Mouse (Mus musculus): ENCODE results near the gene Shh. TPM values are rescaled to one million over a fixed set of nuclear protein-coding genes. Genes with fewer than 3 reads are reported as not detected.

Gene Shh
- polyA plus RNA-seq, 1 experiment from 2014 or later: 0.57 TPM

DNA sequence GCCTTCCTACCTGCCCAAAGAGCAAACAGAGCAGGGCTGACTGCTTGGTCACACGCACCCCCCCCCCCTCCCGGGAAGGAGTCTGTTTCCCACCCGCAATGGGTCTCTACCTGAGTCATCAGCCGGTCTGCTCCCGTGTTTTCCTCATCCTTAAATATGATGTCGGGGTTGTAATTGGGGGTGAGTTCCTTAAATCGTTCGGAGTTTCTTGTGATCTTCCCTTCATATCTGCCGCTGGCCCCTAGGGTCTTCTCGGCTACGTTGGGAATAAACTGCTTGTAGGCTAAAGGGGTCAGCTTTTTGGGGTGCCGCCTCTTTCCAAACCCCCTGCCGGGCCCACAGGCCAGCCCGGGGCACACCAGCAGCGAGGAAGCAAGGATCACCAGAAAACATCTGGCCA lies 705 bp downstream of the Shh start:
- no peak overlapping the region for H3K27ac ChIP-seq (replicated peaks)
- ATAC-seq (ENCODE audit: extremely low read depth, insufficient number of reproducible peaks, low FRiP score, low TSS enrichment): no peak
- H3K9me3 ChIP-seq: no peaks in the 10 kb centered on the region
- peaks cover 32% of the 10 kb centered on the region for H3K4me1 ChIP-seq
- peaks cover 99% of the 10 kb centered on the region for H3K27me3 ChIP-seq (replicated peaks)
- 0 out of 2 replicates have a peak overlapping the region, but pooled peaks have one; percentile 33 for H3K9ac ChIP-seq
- H3K36me3 ChIP-seq: no peaks in the 10 kb centered on the region
- H3K4me2 ChIP-seq: peak overlapping the region; percentile 65
- peak overlapping the region; percentile 59 for H3K4me3 ChIP-seq
- under 1% methylated on average over 15 of the region's 15 CpGs for WGBS

DNA sequence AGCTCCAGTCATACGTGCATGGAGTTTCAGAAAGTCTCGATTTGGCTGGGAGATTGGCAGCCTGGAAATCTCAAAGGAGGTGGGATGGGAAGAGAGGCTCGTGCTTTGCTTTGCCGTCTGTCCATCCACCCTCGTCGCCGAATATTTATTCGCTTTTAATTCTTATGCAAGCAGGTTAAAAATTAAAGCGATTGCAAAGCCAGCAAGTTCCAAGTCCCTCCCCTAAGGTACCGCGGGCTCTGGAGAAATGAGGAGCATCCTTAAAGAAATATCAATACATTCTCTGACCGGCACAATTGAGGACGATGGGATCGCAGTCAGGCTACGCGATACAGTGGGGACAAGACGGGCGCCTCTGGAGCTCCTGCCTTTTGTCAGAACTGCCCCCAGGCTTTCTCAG lies 1.5 kb downstream of the Shh start:
- Histone ChIP-seq H3K27ac (replicated peaks) (no peak overlapping the region), H3K4me1 (peaks cover 33% of the 10 kb centered on the region), H3K9me3 (no peaks in the 10 kb centered on the region), H3K4me3 (peak overlapping the region; percentile 59), H3K4me2 (peak overlapping the region; percentile 92), H3K36me3 (no peaks in the 10 kb centered on the region), H3K9ac (no peak overlapping the region), H3K27me3 (replicated peaks) (peaks cover 99% of the 10 kb centered on the region)
- WGBS: 2% methylated on average over 18 of the region's 18 CpGs
- ATAC-seq (ENCODE audit: extremely low read depth, insufficient number of reproducible peaks, low FRiP score, low TSS enrichment): no peak

DNA sequence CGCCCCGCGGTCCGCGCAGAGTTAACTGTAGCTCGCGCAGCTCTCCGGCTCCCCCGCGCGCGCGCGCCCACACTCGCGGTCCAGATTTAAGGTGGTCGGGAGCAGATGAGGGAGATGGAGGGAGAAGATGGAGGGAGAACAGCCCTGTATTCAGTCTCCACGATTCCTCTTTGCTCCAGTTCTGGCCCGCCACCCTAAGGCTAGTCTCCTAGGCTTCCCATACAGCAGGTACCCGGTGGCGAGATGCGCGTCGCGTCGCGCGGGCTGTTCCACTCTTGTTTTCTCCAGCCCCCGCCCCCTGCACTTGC lies 2.0 kb downstream of the Shh start:
- under 1% methylated on average over 29 of the region's 29 CpGs for WGBS
- Histone ChIP-seq H3K9ac (peak overlapping the region; percentile 69; the same call in 1 of the 2 replicates), H3K4me3 (peak overlapping the region; percentile 59), H3K27me3 (replicated peaks) (peaks cover 99% of the 10 kb centered on the region), H3K4me2 (peak overlapping the region; percentile 92), H3K9me3 (no peaks in the 10 kb centered on the region), H3K36me3 (no peaks in the 10 kb centered on the region), H3K27ac (replicated peaks) (no peak overlapping the region), H3K4me1 (peaks cover 38% of the 10 kb centered on the region)
- no peak for ATAC-seq (ENCODE audit: extremely low read depth, insufficient number of reproducible peaks, low FRiP score, low TSS enrichment)

DNA sequence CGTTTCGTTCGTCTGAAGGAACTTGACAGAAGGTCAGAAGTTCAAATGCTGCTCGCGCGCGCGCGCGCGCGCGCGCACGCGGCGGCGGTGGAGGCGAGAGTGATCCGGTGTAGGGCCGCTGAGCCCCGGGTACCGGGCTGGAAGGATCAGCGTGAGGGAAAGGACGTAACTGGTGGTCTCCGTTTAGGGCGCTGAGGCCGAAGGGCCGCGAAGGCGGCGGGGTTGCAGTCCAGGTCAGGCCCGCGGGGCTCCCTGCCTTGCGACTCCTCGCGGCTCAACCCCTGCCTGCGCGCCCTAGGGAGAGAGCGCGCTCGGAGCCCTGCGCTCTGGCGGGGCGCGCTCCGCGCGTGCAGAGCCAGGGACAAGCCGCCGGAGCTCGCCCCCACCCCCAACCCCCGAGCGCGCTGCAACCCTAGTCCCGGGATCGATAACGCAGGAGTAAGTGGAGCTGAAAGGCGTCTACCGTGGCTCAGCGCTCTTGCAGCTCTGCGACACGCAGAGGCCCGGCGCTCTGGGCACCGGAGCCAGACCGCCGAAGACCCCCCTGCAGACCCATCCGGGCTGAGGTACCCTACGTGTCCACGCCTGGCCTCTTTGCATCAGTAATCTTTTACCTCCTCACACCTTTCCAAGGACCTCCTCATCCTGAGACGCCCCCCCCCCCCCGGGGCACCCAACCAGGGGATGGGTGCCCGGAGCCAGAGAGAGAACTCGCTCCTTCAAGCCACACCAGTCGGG lies 2.5 kb downstream of the Shh start:
- H3K27me3 ChIP-seq (replicated peaks): peaks cover 99% of the 10 kb centered on the region
- no peak overlapping the region for H3K27ac ChIP-seq (replicated peaks)
- peak overlapping the region; percentile 59 for H3K4me3 ChIP-seq
- H3K36me3 ChIP-seq: no peaks in the 10 kb centered on the region
- peak overlapping the region; percentile 92 for H3K4me2 ChIP-seq
- H3K9me3 ChIP-seq: no peaks in the 10 kb centered on the region
- ATAC-seq (ENCODE audit: extremely low read depth, insufficient number of reproducible peaks, low FRiP score, low TSS enrichment): no peak
- peak overlapping the region; percentile 69 for H3K9ac ChIP-seq
- peaks cover 43% of the 10 kb centered on the region for H3K4me1 ChIP-seq
- under 1% methylated on average over 76 of the region's 76 CpGs for WGBS

DNA sequence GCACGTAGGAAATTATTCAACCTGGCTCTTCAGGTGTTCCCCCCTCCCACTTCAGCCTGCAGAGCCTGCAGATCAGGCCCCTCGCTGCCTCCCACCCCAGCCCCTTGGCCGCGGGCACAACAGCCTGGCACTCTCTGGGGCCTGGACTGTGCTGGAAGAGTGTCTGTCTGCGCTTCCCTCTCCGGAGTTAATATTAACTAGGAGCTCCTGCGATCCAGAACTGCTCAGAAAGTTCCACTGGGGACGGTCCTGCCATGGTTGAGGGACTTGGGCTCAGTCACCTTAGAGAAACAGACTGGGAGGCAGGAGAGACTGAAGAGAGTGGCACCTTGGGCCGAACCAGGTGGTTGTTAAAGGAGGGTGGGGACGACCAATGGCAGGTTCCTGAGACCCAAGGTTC lies 3.4 kb downstream of the Shh start:
- ATAC-seq (ENCODE audit: extremely low read depth, insufficient number of reproducible peaks, low FRiP score, low TSS enrichment): no peak
- H3K9ac ChIP-seq: no peak overlapping the region
- H3K4me2 ChIP-seq: peak overlapping the region; percentile 92
- peaks cover 100% of the 10 kb centered on the region for H3K27me3 ChIP-seq (replicated peaks)
- H3K36me3 ChIP-seq: no peaks in the 10 kb centered on the region
- H3K4me3 ChIP-seq: peak overlapping the region; percentile 59
- no peaks in the 10 kb centered on the region for H3K9me3 ChIP-seq
- peaks cover 50% of the 10 kb centered on the region for H3K4me1 ChIP-seq
- no peak overlapping the region for H3K27ac ChIP-seq (replicated peaks)
- 4% methylated on average over 10 of the region's 10 CpGs for WGBS

DNA sequence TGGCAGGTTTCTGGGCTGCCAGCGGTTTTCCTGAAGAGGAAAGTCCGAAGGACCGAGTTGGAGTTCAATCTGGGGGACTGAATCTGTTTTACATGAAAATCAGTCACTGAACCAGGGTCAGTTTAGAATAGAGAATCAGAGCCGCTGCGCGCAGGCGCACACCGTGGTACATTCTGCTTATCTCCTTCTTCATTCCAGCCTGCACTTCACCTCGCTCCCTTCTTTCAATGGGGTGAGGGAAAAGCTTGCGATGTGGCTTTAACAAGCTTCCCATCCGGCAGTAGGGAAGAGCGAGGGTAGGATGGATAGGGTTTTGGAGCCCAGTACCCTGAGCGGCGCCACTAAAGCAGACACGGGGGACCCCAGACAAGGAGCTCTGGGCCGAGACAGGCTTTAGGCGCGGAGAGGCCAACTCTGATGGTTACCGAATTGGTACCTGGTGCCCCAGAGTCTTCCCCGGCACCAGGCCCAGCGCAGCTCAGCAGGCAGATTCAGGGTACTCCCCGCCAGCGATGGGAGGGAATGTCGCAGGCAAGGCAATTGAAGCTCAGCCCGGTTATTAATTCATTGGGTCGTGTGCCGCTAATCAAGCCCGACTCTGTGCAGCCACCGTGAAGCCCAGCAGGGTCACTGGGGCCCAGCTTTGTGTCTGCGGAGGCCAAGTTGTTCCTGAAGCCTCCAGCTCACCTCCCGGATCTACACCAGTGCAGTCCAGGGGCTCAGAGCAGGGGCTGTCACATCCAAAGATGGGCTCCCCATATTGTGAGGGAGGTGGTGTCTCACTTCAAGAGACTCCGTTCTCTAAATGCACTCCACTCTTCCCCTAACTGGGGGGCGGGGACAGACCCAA lies 4.1 kb downstream of the Shh start:
- Histone ChIP-seq H3K27ac (replicated peaks) (no peak overlapping the region), H3K27me3 (replicated peaks) (peaks cover 100% of the 10 kb centered on the region), H3K4me3 (peak overlapping the region; percentile 59), H3K9ac (no peak overlapping the region), H3K36me3 (no peaks in the 10 kb centered on the region), H3K4me2 (peak overlapping the region; percentile 92), H3K9me3 (no peaks in the 10 kb centered on the region), H3K4me1 (peaks cover 55% of the 10 kb centered on the region)
- WGBS: 1% methylated on average over 33 of the region's 33 CpGs
- no peak for ATAC-seq (ENCODE audit: extremely low read depth, insufficient number of reproducible peaks, low FRiP score, low TSS enrichment)

DNA sequence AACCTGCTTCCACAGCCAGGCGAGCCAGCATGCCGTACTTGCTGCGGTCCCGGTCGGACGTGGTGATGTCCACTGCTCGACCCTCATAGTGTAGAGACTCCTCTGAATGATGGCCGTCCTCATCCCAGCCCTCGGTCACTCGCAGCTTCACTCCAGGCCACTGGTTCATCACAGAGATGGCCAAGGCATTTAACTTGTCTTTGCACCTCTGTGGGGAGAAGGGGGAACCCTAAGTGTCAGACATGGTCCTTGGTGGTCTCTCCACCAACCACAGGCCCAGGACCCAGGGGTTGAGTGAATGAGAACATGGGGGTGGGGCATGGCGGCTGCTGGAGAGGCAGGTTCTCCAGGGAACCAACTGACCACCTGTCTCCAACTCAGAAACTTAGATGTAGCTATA lies 5.7 kb downstream of the Shh start:
- 14% methylated on average over 11 of the region's 11 CpGs for WGBS
- H3K9ac ChIP-seq: no peak overlapping the region

DNA sequence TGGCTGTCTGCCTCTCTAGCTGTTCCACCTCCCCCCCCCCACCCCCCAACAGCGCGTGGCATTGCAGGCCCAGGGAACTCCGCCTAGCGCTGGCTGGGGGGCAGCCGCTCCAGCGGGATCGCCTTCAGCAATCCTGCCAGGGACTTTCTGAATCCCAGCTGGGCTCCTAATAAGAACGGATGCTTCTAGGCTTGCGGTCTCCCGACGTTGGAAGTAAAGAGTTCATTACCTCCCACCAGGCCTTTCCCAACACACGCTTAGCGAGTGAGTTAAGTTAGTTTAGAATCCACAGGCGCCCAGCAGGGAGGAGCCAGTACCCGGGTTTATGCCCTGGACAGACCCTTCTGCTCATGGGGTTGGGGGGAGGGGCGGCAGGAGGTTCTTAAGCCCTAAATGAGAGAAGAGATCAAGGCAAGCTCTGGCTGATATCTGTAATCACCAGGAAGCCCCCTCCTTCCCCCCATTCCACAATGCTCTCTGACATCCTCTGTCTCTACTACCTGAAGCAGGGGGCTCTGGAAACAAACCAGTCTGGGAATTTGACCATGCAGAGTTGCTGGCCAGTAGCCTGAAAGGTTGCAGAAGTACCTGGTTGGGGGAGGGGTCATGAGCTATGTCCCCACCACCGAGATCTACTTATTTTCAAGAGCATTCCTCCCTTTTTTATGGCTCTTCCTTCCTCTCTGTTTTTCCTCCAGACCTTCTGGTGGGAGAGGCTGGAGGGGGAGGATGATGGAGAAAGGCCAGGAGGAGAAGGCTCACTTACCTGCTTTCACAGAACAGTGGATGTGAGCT lies 6.3 kb downstream of the Shh start:
- Histone ChIP-seq H3K4me2 (peak overlapping the region; percentile 27), H3K9me3 (no peaks in the 10 kb centered on the region), H3K9ac (no peak overlapping the region), H3K27ac (replicated peaks) (no peak overlapping the region), H3K27me3 (replicated peaks) (peaks cover 99% of the 10 kb centered on the region), H3K4me1 (peaks cover 49% of the 10 kb centered on the region), H3K4me3 (peak overlapping the region; percentile 17), H3K36me3 (no peaks in the 10 kb centered on the region)
- no peak for ATAC-seq (ENCODE audit: extremely low read depth, insufficient number of reproducible peaks, low FRiP score, low TSS enrichment)
- WGBS: 3% methylated on average over 17 of the region's 17 CpGs

More for the DNA sequence above, 5.7 kb downstream of the Shh start:
- H3K4me3 ChIP-seq: no peak overlapping the region
- ATAC-seq (ENCODE audit: extremely low read depth, insufficient number of reproducible peaks, low FRiP score, low TSS enrichment): no peak
- no peak overlapping the region for H3K27ac ChIP-seq (replicated peaks)
- no peaks in the 10 kb centered on the region for H3K36me3 ChIP-seq
- peaks cover 99% of the 10 kb centered on the region for H3K27me3 ChIP-seq (replicated peaks)
- H3K4me1 ChIP-seq: peaks cover 53% of the 10 kb centered on the region
- H3K9me3 ChIP-seq: no peaks in the 10 kb centered on the region
- H3K4me2 ChIP-seq: no peak overlapping the region

DNA sequence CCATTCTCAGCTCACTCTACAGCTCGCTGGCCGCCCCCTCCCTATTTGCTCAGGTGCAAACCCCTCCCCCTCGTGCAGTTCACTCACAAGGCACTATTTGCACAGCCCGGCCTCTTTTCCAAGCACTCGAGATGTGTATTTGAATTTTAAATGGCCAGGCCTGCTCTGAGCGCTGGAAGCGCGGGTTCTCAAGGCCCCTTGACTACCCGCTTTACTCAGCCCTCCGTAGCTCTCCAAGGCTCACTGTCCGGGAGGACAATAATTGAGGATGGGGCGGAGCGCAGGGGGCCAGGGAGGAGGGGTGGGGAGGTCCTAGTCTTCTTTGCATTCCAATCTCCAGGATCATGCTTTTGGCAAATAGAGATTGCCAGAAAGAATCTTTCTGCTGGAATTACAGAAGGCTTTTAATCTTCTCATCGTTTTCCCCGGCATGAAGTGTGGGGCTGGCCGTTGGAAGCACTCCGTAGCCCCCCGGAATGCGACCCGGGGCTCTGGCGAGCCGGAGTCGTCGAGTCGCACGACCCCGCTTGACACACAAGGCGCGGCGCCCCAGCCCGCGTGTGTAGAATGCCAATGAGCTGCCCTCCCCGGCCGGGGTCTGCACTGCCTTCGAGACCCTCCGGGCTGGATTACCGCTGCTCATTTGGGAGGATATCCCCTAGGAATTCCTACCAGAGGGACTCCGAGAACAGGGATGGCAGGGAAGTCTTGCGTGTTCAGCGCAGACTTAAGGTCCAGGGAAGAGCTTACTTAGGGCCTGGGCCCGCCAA lies 7.4 kb downstream of the Shh start:
- Histone ChIP-seq H3K27me3 (replicated peaks) (peaks cover 99% of the 10 kb centered on the region), H3K4me1 (peaks cover 38% of the 10 kb centered on the region), H3K27ac (replicated peaks) (no peak overlapping the region), H3K4me2 (peak overlapping the region; percentile 72), H3K4me3 (peak overlapping the region; percentile 50; the same call in 1 of the 2 replicates), H3K36me3 (no peaks in the 10 kb centered on the region), H3K9me3 (no peaks in the 10 kb centered on the region), H3K9ac (no peak overlapping the region)
- 1% methylated on average over 41 of the region's 41 CpGs for WGBS
- no peak for ATAC-seq (ENCODE audit: extremely low read depth, insufficient number of reproducible peaks, low FRiP score, low TSS enrichment)

DNA sequence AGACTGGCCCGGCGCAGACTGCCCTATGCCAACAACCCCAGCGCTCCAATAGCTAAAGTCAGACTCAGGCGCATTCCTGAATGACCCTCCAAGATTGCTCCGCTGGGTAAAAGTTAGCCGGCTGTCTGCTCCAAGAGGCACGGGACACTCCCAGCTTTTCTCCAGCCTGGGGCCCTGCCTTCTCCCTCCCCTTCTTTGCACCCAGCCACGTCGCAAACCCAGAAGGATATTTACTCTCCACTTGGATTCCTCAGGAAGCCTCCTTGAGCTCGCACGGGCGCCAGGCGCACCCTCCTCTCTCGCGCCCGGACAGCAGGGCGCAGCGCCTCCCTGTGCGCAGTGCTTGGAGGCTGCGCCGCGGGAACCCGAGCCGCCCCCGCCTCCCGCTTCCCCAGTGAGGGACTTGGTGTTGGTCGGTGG lies 8.2 kb downstream of the Shh start:
- Histone ChIP-seq H3K36me3 (no peaks in the 10 kb centered on the region), H3K4me1 (peaks cover 30% of the 10 kb centered on the region), H3K9ac (no peak overlapping the region), H3K9me3 (no peaks in the 10 kb centered on the region), H3K4me3 (peak overlapping the region; percentile 50), H3K4me2 (peak overlapping the region; percentile 72), H3K27me3 (replicated peaks) (peaks cover 99% of the 10 kb centered on the region), H3K27ac (replicated peaks) (no peak overlapping the region)
- WGBS: 1% methylated on average over 27 of the region's 27 CpGs
- no peak for ATAC-seq (ENCODE audit: extremely low read depth, insufficient number of reproducible peaks, low FRiP score, low TSS enrichment)

Data from heart, embryonic 13.5 days (tissue).